Mouse (Mus musculus) lung, postnatal 0 days (tissue): ENCODE data around the gene Agbl4.
A peak's percentile ranks its signal among the peaks of the same experiment; 100 is the strongest.

Experiments used
- CTCF ChIP-seq: IDR thresholded peaks from 2 replicates; pipeline ENCODE4 v1.5.1; 2016; ENCODE audit warnings: antibody characterized with exemption, mild to moderate bottlenecking
- EP300 ChIP-seq: IDR thresholded peaks from 2 replicates; pipeline ENCODE4 v1.6.1; 2016; ENCODE audit warnings: antibody characterized with exemption, mild to moderate bottlenecking, control low read depth

DNA sequence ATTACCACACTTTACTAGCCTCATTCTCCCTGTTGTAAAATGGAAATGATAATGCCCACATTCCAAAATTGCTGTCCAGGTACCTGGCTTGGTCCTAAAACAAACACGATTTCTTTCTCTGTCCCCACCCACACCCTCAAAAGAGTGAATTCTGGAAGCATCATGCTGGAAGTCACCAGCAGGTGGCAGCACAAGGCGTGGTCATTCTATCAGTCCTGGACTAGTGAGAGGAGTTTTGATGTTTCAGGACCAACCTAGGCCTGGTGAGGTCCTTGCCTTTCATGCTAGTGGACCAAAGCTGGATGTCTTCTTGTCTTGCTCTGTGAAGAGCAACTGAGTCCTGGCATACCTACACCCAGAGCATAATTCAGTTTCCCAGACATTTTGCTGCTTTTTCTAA lies 1098.5 kb downstream of the Agbl4 start:
- TF ChIP-seq EP300 (no peak), CTCF (peak; percentile 91)
